Mouse (Mus musculus): Measurements from ENCODE around the gene Myo19.

Gene Myo19

DNA sequence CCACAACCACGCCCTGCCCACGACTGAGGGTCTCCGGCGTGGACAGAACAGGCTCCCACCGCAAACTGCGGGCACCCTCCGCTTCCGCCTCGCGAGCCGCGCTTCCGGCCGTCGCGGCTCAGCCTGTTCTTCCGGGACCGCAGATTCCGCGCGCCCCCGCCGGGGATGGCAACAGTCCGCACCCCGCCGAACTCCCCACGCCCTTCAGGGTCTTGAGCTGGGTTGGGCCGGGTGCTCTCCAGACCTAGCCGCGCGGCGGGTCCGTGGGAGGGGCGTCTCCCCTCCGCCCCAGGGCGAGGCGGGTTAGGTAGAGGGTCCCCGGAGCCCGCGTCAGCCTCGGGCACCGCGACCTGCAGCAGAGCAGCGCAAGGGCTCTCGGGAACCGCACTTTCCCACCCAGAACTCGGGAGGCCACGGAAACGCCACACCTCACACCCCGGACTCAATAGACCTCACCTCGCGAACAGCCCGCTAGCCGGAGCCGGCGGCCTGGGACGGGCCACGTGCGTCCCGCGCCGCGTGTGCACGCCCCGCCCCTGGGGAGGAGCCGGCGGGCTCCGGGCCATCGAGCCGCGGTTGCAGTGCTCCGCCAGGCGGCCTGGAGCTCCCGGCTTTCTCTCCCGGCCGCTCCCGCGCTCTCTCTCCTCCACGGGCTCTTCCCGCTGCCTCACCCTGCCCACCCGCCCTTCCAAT is at the start of gene Myo19, which contains the start of gene Pigw:
Gene Myo19, plus strand, starts transcription at position 377 of the 693 bp plus-strand sequence.
Gene Pigw, minus strand, starts transcription at position 514 of the 693 bp plus-strand sequence.
- Histone ChIP-seq H3K36me3 (ENCODE audit: insufficient read depth, low read length) (peaks cover 50% of the 10 kb centered on the region), H3K27me3 (ENCODE audit: insufficient read depth, low read length) (no peaks in the 10 kb centered on the region), H3K4me3 (replicated peaks; ENCODE audit: low read length) (peak within 1 kb of the TSS; percentile 95), H3K9me3 (ENCODE audit: low read length) (no peaks in the 10 kb centered on the region), H3K4me1 (replicated peaks; ENCODE audit: low read depth, low read length) (peaks cover 55% of the 10 kb centered on the region)
- TF ChIP-seq POU5F1 (IDR thresholded peaks at IDR 0.05; ENCODE audit: borderline replicate concordance, low read length), result no peak

DNA sequence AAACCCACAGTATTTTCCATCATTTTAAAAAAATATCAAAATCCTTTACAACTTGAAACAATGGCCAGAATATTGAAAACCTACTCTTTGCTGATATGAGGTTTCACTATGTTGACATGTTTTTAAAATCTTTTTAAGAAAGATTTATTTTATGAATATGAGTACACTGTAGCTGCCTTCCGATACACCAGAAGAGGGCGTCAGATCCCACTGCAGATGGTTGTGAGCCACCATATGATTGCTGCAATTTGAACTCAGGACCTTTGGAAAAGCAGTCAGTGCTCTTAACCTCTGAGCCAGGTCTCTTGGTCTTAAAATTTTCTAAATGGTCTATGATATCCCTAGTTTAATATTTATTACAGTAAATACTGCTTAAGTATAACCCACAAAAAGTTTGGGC is 40.6 kb upstream of the Myo19 start:
- Histone ChIP-seq H3K27me3 (ENCODE audit: insufficient read depth, low read length) (no peaks in the 10 kb centered on the region), H3K4me1 (replicated peaks; ENCODE audit: low read depth, low read length) (peaks cover 21% of the 10 kb centered on the region), H3K4me3 (replicated peaks; ENCODE audit: low read length) (no peak overlapping the region), H3K36me3 (ENCODE audit: insufficient read depth, low read length) (peaks cover 69% of the 10 kb centered on the region), H3K9me3 (ENCODE audit: low read length) (no peaks in the 10 kb centered on the region)
- TF ChIP-seq CTCF (conservative IDR thresholded peaks at IDR 0.05; ENCODE audit: low read length) (peak; percentile 19), POU5F1 (IDR thresholded peaks at IDR 0.05; ENCODE audit: borderline replicate concordance, low read length) (no peak)

- H3K27me3 ChIP-seq (ENCODE audit: insufficient read depth, low read length), result no peaks in the 10 kb centered on the region
- H3K9me3 ChIP-seq (ENCODE audit: low read length), result no peaks in the 10 kb centered on the region
- H3K36me3 ChIP-seq (ENCODE audit: insufficient read depth, low read length), result peaks cover 32% of the 10 kb centered on the region
- peak overlapping the region; percentile 43 for H3K4me3 ChIP-seq (replicated peaks; ENCODE audit: low read length)
- no peak for TF ChIP-seq POU5F1 (IDR thresholded peaks at IDR 0.05; ENCODE audit: borderline replicate concordance, low read length)
- no peak for TF ChIP-seq CTCF (conservative IDR thresholded peaks at IDR 0.05; ENCODE audit: low read length)
- peak; percentile 24; the same call in 1 of the 2 replicates for TF ChIP-seq NANOG (IDR thresholded peaks at IDR 0.05; ENCODE audit: borderline replicate concordance, low read length)
- peaks cover 63% of the 10 kb centered on the region for H3K4me1 ChIP-seq (replicated peaks; ENCODE audit: low read depth, low read length)
Measured at GRCm38 (mm10) chr11:84846741-84847474, 33.0 kb upstream of the Myo19 start.

DNA sequence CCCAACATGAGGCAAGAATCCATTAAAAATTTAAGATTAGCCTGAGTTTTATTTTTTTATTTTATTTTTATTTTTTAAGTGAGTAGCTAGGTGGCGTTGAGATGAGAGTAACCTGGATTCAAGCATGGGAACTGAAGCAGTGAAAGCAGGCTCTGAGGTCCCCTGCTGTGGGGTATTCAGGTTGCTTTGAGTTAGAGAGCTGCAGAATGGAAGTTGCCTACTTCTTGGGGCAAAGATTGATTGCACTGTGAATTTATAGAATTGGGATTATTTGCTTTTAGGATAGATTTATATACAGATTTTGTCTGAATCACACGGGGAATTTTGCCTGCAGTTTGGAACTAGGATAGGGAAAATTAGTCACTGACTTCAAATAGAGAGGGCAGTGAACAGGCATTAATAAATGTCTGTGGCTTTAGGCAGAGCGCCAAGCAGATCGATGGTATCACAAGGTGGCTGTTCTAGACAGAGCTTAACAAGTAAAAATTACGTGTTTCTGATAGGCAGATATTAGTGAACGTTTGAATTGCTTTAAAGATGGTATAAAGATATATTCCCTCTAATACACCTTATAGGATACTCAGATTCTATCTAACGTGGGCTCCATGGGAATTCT is 32.4 kb upstream of the Myo19 start:
- peaks cover 38% of the 10 kb centered on the region for H3K36me3 ChIP-seq (ENCODE audit: insufficient read depth, low read length)
- H3K27me3 ChIP-seq (ENCODE audit: insufficient read depth, low read length), result no peaks in the 10 kb centered on the region
- TF ChIP-seq NANOG (IDR thresholded peaks at IDR 0.05; ENCODE audit: borderline replicate concordance, low read length) (peak; percentile 48; the same call in 1 of the 2 replicates), POU5F1 (IDR thresholded peaks at IDR 0.05; ENCODE audit: borderline replicate concordance, low read length) (no peak), CTCF (conservative IDR thresholded peaks at IDR 0.05; ENCODE audit: low read length) (no peak)

DNA sequence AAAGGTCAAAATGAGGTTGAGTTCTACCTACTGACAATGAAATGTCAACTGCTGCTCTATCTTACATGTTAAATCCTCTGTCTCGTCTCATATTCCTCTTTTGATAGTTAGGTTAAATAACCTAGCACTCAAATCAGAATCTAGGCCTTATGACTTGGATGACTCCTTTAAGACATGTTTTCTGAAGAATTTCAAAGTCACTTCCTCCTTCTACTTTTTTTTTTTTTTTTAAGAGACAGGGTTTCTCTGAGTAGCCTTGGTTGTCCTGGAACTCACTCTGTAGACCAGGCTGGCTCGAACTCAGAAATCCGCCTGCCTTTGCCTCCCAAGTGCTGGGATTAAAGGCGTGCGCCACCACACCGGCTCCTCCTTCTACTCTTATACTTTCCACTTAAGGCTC is 24.7 kb upstream of the Myo19 start:
- no peak for TF ChIP-seq NANOG (IDR thresholded peaks at IDR 0.05; ENCODE audit: borderline replicate concordance, low read length)
- TF ChIP-seq CTCF (conservative IDR thresholded peaks at IDR 0.05; ENCODE audit: low read length), result no peak
- TF ChIP-seq POU5F1 (IDR thresholded peaks at IDR 0.05; ENCODE audit: borderline replicate concordance, low read length), result no peak
- H3K9me3 ChIP-seq (ENCODE audit: low read length), result no peaks in the 10 kb centered on the region
- peaks cover 76% of the 10 kb centered on the region for H3K36me3 ChIP-seq (ENCODE audit: insufficient read depth, low read length)
- no peaks in the 10 kb centered on the region for H3K4me1 ChIP-seq (replicated peaks; ENCODE audit: low read depth, low read length)
- no peaks in the 10 kb centered on the region for H3K27me3 ChIP-seq (ENCODE audit: insufficient read depth, low read length)
- no peak overlapping the region for H3K4me3 ChIP-seq (replicated peaks; ENCODE audit: low read length)

More for the DNA sequence above, 32.4 kb upstream of the Myo19 start:
- peaks cover 59% of the 10 kb centered on the region for H3K4me1 ChIP-seq (replicated peaks; ENCODE audit: low read depth, low read length)
- no peaks in the 10 kb centered on the region for H3K9me3 ChIP-seq (ENCODE audit: low read length)
- H3K4me3 ChIP-seq (replicated peaks; ENCODE audit: low read length), result peak overlapping the region; percentile 43

- Histone ChIP-seq H3K4me1 (replicated peaks; ENCODE audit: low read depth, low read length) (peaks cover 31% of the 10 kb centered on the region), H3K9me3 (ENCODE audit: low read length) (no peaks in the 10 kb centered on the region), H3K4me3 (replicated peaks; ENCODE audit: low read length) (no peak overlapping the region), H3K36me3 (ENCODE audit: insufficient read depth, low read length) (peaks cover 15% of the 10 kb centered on the region), H3K27me3 (ENCODE audit: insufficient read depth, low read length) (no peaks in the 10 kb centered on the region)
- no peak for TF ChIP-seq NANOG (IDR thresholded peaks at IDR 0.05; ENCODE audit: borderline replicate concordance, low read length)
- TF ChIP-seq POU5F1 (IDR thresholded peaks at IDR 0.05; ENCODE audit: borderline replicate concordance, low read length), result no peak
- TF ChIP-seq CTCF (conservative IDR thresholded peaks at IDR 0.05; ENCODE audit: low read length), result no peak
Measured at GRCm38 (mm10) chr11:84865268-84865667, 14.7 kb upstream of the Myo19 start.

DNA sequence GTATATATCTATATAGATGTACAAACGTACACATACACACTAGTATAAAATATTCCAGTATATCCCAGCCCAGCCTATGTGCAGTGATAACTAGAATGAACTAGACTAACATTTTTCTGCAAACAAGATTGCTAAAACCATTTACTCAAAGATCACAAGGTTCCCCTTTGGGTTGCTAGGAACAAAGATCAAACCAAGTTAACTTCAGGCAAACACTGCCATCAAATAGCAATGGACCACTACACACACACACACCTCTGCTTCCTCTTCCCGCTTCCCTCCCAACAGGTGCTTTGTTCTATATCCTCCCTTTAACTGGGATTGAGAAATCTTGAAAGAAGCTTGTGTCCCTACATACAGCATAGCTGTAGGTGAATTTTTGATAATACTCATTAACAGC is 12.4 kb upstream of the Myo19 start:
- Histone ChIP-seq H3K9me3 (ENCODE audit: low read length) (no peaks in the 10 kb centered on the region), H3K4me1 (replicated peaks; ENCODE audit: low read depth, low read length) (peaks cover 44% of the 10 kb centered on the region), H3K4me3 (replicated peaks; ENCODE audit: low read length) (no peak overlapping the region), H3K27me3 (ENCODE audit: insufficient read depth, low read length) (no peaks in the 10 kb centered on the region), H3K36me3 (ENCODE audit: insufficient read depth, low read length) (peaks cover 6% of the 10 kb centered on the region; the same call in 1 of the 2 replicates)
- no peak for TF ChIP-seq POU5F1 (IDR thresholded peaks at IDR 0.05; ENCODE audit: borderline replicate concordance, low read length)
- no peak for TF ChIP-seq NANOG (IDR thresholded peaks at IDR 0.05; ENCODE audit: borderline replicate concordance, low read length)
- no peak for TF ChIP-seq CTCF (conservative IDR thresholded peaks at IDR 0.05; ENCODE audit: low read length)

- peaks cover 47% of the 10 kb centered on the region for H3K4me1 ChIP-seq (replicated peaks; ENCODE audit: low read depth, low read length)
- peaks cover 11% of the 10 kb centered on the region for H3K36me3 ChIP-seq (ENCODE audit: insufficient read depth, low read length)
- no peaks in the 10 kb centered on the region for H3K27me3 ChIP-seq (ENCODE audit: insufficient read depth, low read length)
- peak overlapping the region; percentile 95 for H3K4me3 ChIP-seq (replicated peaks; ENCODE audit: low read length)
- TF ChIP-seq CTCF (conservative IDR thresholded peaks at IDR 0.05; ENCODE audit: low read length) (no peak), NANOG (IDR thresholded peaks at IDR 0.05; ENCODE audit: borderline replicate concordance, low read length) (no peak), POU5F1 (IDR thresholded peaks at IDR 0.05; ENCODE audit: borderline replicate concordance, low read length) (no peak)
- H3K9me3 ChIP-seq (ENCODE audit: low read length), result no peaks in the 10 kb centered on the region
Measured at GRCm38 (mm10) chr11:84868786-84869259, 11.1 kb upstream of the Myo19 start.

Data from E14TG2a.4 (cell line).